Mouse (Mus musculus): ENCODE measurements at regions not wholly inside any gene's neighbourhood (a gene's known extent, or its start where the extent isn't known, plus 50 kb on each side); places are given as distances from the start of the nearest gene placed in this dataset.
A peak's percentile ranks its signal among the peaks of the same experiment; 100 is the strongest.

DNA sequence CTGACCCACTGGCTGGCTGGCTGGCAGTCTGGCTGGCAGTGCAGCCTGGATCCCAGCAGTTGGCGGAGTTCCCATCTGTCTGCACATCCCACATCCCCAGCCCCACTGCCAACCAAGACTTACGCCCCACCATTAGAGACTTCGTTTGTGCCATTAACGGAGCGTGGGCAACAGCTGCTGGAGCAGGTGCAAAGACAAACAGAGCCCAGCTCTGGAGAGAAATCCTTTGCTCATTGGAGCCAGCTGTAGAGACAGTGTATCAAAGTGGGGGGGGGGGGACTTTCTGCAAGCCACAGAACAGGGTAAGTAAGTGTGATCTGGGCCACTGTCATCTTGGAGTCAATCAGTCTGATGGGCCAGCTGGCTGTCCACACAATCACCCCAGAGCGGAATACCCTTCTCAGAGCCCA, 52.3 kb downstream of the Rplp1 start:
- no peak for DNase-seq

DNA sequence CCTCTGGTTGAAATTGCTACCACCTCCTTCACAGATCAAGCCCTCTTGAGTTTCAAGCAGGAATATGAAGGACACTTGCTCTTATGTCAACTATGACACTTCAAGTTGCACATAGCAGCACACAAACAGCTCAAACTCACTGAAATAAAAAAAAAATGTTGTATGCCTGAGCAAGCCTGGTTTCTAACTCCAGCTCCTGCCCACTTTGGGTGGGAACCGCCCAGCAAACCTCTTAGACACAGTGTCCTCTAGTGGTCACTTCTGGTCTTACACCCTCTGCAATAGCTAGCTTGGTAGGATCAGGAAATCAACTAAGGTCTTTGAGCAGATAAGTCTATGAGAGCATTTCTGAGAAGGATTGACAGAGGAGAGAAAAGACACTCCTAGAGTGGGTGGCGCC, 54.2 kb downstream of the Rplp1 start:
- peak; percentile 55 for DNase-seq

DNA sequence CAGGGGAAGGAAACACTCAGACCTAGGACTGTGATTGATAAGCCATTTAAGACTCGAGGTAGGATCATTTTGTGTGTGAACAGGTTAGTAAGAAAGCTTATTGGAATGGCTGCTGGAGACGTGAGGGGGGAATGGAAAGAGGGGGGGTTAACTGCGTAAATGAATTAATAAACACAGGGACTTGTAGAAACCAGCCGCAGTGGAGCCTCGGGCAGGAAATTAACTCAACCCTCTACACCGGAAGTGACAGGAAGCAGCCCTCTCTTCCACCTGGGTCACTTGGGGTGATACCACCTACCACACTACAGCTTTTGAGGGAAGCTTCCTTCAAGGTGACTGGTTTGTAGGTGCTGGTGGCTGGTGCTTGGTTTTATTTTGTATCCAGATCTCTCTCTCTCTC, 54.9 kb downstream of the Rplp1 start:
- no peak for DNase-seq

DNA sequence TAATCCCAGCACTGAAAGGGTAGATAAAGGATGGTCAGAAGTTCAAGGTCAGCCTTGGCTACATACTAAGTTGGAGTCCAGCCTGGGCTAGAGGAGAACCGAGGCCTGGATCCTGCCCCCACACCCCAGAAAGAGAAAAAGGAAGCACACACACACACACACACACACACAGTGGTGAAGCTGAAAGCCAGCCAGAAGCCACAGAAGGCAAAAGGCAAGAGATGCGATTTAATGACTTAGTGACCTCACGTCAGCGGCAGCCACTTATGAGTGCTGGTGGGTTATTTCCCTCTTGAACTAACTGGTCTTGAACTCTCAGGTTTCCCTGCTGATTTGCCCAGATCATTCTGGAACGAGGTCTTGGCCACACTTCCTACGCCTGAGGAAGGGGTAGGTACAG, 56.5 kb downstream of the Rplp1 start:
- DNase-seq = no peak

DNA sequence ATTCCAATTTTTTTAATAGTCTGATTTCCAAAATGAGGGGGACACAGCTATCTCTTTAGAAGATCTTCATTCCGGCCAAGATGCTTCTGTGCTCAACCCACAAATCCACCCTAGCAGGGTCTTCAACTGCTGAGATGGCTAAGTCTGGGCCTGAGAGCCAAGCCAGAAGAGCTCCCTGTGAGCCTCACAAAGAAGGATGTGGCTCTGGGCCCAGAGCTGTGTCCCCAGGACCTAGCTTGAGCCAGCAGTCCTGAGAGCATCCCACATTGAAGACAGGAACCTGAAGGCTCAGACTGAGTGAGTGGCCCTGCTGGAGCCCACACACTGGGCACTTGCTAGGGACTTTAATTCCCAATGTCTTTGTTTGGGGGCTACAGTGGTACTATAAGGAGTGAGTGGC, 57.7 kb downstream of the Rplp1 start:
- DNase-seq = no peak

DNA sequence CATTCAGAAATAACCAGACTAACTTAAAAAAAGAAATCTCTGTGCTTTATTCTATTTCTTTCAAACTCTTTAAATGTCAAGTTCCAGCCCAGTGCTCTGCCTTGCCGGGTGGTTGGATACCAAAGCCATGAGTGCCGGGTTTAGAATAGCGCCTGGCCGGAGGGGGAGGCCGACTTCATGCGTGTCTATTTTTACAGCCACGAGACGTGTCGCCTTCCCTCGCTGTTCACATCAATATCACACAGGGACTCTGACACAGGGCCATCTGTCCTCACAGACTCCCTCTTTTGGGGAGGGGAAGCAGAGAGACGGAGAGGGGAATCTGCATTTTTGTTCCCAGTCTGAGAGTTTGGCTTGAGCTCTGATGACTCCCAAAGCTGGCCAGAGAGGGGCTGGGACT, 58.7 kb downstream of the Rplp1 start:
- no peak for DNase-seq

DNA sequence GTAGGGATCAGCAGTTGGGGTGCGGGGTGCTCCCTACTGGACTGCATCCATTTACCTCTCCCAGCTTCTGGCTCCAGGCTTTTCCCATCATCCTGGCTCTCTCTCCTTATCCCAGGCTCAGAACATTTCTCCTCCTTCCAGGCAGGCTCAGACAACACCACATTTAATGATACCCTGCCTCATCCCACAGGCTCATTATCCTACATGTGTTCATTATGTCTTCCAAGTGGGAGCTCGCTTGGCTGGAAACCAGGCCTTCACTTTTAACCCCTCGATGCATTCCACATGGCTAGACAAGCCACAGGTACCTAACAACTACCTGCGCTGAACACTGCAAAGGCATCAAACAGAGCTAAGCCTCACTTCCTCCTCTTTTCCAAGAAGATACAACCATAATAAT, 60.5 kb downstream of the Rplp1 start:
- DNase-seq = no peak

DNA sequence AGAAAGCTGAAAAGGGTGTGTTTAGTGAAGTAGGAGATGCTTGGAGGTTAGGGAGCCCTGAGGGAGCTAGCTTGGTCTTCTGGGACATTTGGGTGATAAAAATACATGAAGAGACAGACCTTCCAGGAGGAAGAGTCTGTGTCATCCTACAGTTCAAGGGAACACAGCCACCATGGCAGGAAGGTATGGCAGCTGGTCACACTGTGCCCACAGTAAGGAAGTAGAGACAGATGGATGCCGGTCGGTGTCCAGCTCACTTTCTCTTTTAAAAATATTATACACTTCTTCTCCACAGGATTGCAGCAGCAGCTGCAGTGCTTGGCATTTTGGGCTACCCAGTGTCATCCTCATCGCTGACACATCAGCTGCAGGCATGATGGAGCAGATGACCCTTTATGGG, 63.0 kb downstream of the Rplp1 start:
- no peak for DNase-seq

DNA sequence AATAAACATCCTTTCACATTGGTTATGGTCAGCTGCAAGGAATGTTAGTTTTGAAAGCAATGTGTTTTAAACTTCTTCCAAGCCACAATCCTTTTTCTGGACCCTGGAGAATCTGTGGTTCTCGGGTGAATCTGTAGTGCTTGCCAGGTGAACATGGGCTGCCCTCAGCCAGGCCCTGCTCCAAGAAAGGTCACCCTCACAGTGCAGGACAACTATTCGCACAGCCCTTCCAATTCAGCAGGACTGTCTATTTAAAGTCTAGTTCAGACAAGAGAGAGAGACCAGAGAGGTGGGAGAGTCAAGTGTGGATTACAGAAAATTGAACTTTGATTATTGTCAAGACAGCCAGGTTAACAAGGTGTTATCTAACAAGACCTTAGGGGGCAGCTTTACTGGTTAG, 65.9 kb downstream of the Rplp1 start:
- no peak for DNase-seq

DNA sequence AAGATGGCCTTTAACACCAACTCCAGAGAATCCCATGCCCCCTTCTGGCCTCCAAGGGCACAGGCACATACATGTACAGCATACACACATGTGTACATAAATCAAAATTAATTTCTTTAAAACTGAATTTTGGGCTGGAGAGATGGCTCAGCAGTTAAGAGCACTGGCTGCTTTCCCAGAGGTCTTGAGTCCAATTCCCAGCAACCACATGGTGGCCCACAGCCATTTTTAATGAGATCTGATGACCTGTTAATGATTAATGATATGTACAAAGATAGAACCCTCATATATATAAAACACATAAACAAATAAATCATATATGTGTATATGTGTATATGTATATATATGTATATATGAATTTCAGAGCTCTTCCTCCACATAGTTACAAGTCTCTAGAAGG, 66.8 kb downstream of the Rplp1 start:
- DNase-seq = no peak

DNA sequence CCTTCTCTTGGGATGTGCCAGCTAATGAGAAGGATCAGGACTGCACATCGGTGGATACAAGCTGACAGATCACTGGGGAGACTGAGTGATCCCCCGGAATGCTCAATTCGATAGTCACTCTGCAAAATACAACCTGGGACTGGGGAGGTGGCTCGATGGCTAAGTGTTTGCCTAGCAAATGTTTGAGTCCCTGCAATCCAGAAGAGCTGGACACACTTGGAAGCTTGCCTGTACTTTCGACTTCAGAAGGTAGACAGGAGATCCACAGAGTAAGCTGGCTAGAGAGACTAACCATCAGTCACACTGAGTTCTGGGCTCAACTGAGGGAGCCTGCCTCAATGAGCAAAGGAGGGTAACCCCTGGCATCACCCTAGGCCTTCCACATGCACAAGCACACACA, 69.7 kb downstream of the Rplp1 start:
- DNase-seq = no peak

DNA sequence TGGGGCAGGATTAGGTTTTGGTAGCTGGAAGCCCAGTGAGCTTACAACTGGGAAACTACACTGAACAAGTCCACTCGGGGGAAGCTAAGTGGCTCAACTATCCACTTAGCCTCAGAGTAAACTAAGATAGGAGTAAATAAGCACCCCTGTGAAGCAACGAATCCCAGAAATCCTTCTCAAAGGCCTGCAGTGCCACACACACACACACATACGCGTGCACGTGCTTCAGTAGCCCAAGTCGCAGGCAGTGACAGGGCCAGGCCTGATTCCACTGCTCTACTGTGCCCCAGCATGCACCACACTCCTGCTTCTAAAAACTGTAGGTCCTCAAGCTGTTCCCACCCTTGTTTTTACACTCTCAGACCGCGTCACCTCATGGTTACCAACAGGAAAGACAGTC, 70.2 kb downstream of the Rplp1 start:
- no peak for DNase-seq

DNA sequence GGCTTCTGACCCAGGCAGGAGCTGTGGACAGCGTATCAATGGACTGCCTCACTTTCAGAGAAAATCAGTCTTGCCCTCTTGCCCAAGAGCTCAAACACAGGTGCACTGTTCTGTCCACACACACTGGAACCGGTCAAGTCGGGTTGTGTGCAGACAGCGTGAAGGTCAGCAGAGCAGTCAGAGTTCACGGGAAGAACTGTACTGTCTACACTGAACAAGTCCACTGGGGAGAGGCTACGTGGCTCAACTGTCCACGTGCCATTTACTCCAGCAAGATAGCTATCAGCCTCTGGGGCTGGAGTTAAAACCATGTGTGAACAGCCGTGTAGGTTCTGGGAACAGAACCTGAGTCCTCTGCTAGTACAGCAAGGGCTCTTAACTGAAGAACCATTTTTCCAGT, 70.8 kb downstream of the Rplp1 start:
- peak; percentile 10 for DNase-seq

DNA sequence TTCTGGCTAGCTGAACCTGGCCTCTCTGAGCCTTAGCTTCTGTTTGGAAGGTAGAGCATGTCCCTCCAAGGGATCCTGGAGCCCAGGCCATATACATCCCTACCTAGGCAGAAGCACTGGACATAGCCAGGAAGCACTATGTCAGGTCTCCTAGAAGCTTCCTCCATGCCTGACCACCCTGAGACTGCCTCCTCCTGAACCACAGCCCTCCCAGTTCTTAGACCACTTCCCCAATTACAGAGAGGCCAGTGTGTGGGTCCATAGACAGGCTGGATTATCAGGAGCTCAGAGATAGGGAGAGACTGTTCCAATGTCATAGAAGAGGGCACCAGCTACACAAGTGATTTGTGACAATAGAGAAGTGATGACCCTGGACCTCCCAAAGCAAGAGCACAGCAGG, 72.0 kb downstream of the Rplp1 start:
- DNase-seq = no peak

DNA sequence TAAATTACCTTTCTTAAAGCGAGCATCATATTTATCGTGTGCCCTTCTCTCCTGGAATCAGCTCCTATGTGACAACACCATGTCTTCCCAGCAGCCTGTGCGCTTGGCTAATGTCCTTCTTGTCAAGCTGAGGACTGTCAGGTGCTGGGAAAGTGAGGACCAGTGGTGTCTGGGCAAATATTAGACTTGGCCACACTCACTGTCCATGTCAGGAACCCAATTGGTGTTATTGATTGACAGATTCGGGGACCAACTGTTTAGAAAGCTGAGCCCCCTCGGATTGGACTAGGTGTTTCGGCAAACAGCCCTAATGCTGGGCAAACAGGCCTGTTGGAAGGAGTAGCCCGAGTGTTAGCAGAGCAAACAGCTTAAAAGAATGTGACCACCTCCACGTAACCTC, 73.1 kb downstream of the Rplp1 start:
- DNase-seq = no peak

DNA sequence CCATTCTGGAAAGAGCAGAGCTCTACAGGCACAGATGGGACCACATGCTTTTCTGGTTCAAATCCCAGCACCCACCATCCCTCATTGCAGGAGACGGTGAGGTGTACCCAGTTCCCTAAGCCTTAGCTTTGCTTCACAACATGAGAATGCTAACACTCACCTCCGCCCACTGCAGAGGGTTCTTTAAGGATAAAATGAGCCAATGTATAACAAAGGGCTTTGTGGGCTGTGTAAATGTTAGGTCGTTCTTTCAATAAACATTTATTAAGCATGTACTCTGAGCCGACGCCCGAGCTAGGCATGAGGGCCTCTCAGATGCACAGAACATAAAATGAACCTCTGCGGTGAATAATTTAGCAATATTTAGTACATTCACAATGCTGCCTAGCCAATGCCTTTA, 74.0 kb downstream of the Rplp1 start:
- DNase-seq = no peak

DNA sequence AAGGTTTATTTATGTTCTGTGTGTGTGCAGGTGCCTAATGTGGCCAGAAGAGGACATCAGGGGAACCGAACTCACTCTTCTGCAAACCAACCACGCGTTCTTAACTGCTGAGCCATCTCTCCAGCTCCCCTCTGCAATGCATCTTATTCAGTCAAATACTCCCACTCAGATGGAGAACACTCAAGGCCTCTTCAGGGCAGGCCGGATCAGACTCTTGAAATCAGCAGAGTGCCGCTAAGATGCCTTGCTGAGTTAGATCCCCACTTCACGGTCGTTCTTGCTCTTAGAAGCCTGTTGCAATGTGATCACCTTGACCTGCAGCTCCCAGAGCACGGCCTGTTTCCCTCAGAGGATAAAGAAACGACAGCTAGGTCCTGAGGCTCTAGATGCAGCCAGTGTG, 81.1 kb downstream of the Rplp1 start:
- DNase-seq = no peak

DNA sequence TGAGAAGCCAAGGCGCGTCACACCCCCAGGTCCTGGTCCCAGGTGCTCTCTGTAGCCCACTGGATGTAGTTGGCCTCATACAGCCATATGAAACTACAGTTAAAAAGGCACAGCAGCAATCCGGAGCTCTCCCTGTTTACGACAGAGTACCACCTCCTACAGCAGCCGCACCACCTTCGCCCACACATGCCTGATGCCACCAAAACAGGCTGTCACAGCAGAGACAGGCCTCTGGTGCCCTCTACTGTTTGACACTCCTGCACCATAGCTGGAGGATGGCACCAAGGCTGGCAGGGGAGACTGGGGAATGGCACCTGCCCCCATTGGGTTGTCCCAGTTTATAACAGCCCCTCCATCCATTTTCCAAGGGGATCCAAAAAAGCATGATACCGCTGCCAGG, 84.1 kb downstream of the Rplp1 start:
- peak; percentile 84 for DNase-seq

DNA sequence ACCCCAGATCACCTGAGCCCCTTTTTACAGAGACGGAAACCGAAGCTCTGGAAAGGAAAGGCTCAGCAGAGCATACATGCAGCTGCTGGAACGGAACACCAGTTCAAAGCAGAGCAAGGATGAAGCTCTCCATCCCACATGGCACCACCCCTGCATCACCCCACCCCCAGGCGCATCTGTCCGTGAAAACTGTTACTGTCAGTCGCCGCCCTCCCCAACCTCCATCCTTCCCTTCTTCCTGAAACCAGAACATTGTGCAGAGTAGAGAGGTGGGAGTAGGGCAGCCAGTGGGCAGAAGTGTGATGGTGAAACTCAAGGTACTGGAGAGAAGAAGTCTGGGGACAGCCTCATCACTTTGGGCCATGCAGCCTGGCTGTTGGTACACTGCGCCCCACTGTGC, 84.6 kb downstream of the Rplp1 start:
- DNase-seq = no peak

DNA sequence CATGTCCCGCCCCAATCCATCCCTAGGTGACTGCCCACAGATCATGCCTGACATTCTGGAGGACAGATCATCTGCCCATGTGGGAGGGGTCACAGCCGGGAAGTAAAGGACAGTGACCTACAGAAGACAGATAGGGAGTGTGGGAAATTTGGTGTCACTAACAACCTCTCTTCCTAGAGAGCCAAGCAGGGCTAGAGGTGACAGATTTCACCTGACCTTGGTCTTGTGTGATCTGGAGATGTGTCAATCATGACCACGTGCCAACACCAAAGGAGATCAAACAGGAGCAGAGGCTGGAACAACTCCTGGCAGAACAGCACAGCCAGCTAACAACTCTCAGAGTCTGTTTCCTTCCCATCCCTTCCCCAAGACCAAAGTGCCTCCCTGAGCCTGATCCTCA, 85.0 kb downstream of the Rplp1 start:
- peak; percentile 23 for DNase-seq

DNA sequence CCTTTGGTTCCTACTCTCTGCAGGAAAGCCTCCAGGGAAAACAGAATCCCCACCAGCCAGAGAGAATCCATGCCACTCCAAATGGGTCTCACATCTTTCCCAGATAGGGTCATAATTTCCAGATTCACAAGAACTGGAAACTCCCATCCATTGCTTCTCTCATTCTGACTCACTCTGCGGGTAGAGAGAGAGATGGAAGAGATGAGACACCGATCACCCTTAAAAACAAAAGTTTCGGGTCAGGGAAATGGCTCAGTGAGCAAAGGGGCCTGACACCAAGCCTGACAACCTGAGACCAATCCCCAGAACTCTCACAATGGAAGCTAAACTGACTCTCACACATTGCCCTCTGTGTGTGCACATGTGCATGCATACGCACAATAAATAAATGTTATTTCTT, 86.6 kb downstream of the Rplp1 start:
- DNase-seq = no peak

DNA sequence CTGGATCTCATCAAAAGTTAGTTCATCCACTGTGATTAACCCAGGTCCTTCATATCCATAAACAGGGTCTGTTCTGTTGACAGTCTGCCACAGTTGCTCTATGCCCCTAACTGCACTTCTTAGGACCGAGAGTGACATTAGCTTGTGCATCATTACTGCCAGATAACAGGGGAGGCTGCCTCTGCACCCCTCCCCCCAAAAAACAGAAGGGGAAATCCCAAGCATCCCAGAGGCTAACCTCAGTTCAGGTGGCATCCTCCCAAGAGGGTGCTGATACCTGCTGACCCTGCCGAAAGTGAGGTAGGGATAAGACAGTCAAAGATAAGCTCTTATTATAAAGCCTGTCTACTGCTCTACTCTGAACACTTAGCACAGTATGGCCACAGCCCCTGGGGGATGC, 87.3 kb downstream of the Rplp1 start:
- no peak for DNase-seq

DNA sequence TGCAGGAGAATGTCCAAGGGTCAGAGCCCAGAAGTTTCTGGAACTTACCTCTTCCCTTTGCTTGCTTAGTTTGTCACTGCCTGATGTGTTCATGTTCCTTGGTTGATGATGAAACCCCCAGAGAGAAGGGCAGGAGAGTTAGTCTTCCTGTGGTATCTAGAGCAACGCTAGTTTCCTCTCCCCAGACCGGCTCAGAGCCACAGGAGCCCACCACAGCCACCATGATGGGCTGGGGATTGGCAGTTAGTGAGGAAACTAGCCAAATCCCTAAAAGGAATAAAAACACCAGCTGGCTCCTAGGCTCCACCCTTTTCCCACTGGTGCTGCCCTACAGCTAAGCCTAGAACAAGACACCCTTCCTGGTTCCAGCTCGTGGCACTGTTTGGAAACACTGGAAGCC, 87.9 kb downstream of the Rplp1 start:
- DNase-seq = no peak

DNA sequence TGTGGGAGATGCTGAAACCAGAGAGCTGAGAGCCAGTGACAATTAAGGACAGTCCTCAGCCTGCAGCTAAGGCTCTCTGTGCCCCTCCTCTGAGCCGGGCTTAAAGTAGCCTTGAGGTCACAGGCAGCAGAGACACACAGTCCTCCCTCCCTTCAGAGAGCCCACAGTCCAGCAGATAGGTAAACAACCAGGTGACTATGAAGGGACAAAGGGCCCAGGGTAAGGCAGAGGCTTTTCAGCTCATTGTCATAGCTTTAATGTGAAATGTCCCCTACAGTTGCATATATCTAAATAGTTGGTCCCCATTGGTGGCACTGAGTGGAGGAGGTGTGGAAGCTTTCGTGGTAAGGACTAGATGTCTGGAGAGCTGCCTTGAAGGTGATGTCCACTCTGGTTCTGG, 88.5 kb downstream of the Rplp1 start:
- DNase-seq = no peak

DNA sequence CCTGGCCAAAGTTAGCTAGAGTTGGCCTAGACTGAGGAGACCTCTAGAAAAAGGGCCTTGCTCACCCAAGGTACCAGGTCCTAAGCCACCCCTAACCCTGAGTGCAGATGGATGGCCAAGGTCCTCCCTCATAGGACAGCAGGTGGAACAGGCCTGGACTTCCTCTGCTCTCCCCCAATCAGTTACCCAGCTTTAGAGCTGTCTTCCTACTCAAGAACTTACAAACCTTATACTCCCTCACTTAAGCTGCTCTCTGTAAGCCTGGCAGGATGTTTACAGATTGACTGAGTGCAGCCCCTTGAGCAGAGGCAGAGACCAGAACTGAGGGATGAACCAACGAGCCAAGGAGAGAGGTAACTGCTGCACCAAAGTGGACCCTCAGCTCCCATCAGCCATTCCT, 94.5 kb downstream of the Rplp1 start:
- no peak for DNase-seq

All from adrenal gland, adult 2 months (tissue).